Comparison of ENCODE assay signal across 8 mouse cellular contexts in the genomic region with DNA sequence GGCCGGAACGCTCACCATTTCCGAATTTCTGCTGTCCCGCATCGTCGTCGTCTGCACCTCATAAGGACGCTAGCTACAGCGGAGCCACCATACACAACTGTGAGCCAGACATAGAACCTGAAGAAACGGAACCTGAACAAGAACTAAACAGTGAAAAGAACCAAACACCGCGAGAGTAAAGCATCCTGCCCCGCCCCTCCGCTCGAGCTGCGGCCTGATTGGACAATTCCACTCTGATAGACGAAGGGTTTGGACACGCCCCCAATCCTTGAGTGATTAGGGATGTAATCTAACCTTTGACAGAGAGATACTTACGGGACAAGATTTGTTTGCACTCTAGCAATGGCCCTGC. TPM values are rescaled to one million over a fixed set of nuclear protein-coding genes. Genes with fewer than 3 reads are reported as not detected.
A peak's percentile ranks its signal among the peaks of the same experiment; 100 is the strongest.
DNase-seq lines count a peak whose midpoint lies in the region; ATAC-seq and TF ChIP-seq lines count a peak whose summit lies in the region.

A gene (minus strand): TSS at position 149 of the 352 bp plus-strand sequence.

- H3K4me2 ChIP-seq in lung, embryonic 15.5 days = peak within 1 kb of the TSS; percentile 84

- no peaks in the 10 kb centered on the region for H3K9me3 ChIP-seq in hindbrain, embryonic 10.5 days
- no peaks in the 10 kb centered on the region for H3K9me3 ChIP-seq in lung, embryonic 15.5 days

- H3K27me3 ChIP-seq in hindbrain, embryonic 10.5 days (ENCODE audit: insufficient read depth, poor library complexity, severe bottlenecking) = 0 out of 2 replicates have a peak, but pooled peaks cover 3% of the 10 kb centered on the region
- no peaks in the 10 kb centered on the region; the same call in 1 of the 2 replicates for H3K27me3 ChIP-seq in lung, embryonic 15.5 days
- H3K27me3 ChIP-seq in thymus, adult 2 months (ENCODE audit: control insufficient read depth, insufficient read depth, low read length) = no peaks in the 10 kb centered on the region

- H3K27ac ChIP-seq in hindbrain, embryonic 10.5 days = peak within 1 kb of the TSS; percentile 89
- H3K27ac ChIP-seq in lung, embryonic 15.5 days = peak within 1 kb of the TSS; percentile 69
- no peak within 1 kb of the TSS for H3K27ac ChIP-seq in olfactory bulb, adult 2 months (ENCODE audit: insufficient read depth, low read depth, low read length)
- no peak within 1 kb of the TSS; the same call in 1 of the 2 replicates for H3K27ac ChIP-seq in thymus, adult 2 months (ENCODE audit: control insufficient read depth, insufficient read depth, low read length)

- DNase-seq in Muller cell, postnatal 12 days (ENCODE audit: inconsistent ontology term) = peak; percentile 98
- DNase-seq in cerebellum, adult 9-10 months = peak; percentile 93
- DNase-seq in hindbrain, embryonic 10.5 days (ENCODE audit: low spot score) = peak; percentile 91
- peak; percentile 92 for DNase-seq in layer of hippocampus, adult 9-10 months (ENCODE audit: low spot score)
- DNase-seq in thymus, adult 2 months = peak; percentile 86

- H3K9ac ChIP-seq in lung, embryonic 15.5 days = peak within 1 kb of the TSS; percentile 97

- ATAC-seq in frontal cortex, adult (ENCODE audit: low TSS enrichment) = peak; percentile 96
- ATAC-seq in lung, embryonic 15.5 days (ENCODE audit: borderline replicate concordance, extremely low read depth, low FRiP score, low TSS enrichment) = peak; percentile 86

- under 1% methylated on average over 19 of the region's 19 CpGs for WGBS in hindbrain, embryonic 10.5 days
- under 1% methylated on average over 19 of the region's 19 CpGs for WGBS in lung, embryonic 15.5 days
- WGBS in olfactory bulb, adult 2 months = under 1% methylated on average over 19 of the region's 19 CpGs
- 1% methylated on average over 19 of the region's 19 CpGs for WGBS in thymus, adult 2 months

- peak within 1 kb of the TSS; percentile 92 for H3K4me3 ChIP-seq in hindbrain, embryonic 10.5 days
- H3K4me3 ChIP-seq in lung, embryonic 15.5 days = peak within 1 kb of the TSS; percentile 91
- H3K4me3 ChIP-seq in olfactory bulb, adult 2 months (ENCODE audit: insufficient read depth, low read depth, low read length) = peak within 1 kb of the TSS; percentile 71
- H3K4me3 ChIP-seq in thymus, adult 2 months (ENCODE audit: control insufficient read depth, insufficient read depth, low read length) = peak within 1 kb of the TSS; percentile 82

- no peak for TF ChIP-seq CTCF in olfactory bulb, adult 2 months (IDR thresholded peaks at IDR 0.05; ENCODE audit: insufficient read depth, low read depth, low read length)
- TF ChIP-seq CTCF in thymus, adult 2 months (IDR thresholded peaks at IDR 0.05; ENCODE audit: borderline replicate concordance, control insufficient read depth, extremely low read depth, insufficient read depth, low read length, poor library complexity) = no peak

- H3K36me3 ChIP-seq in hindbrain, embryonic 10.5 days = peaks cover 5% of the 10 kb centered on the region; the same call in 1 of the 2 replicates
- no peaks in the 10 kb centered on the region for H3K36me3 ChIP-seq in lung, embryonic 15.5 days
- no peaks in the 10 kb centered on the region for H3K36me3 ChIP-seq in thymus, adult 2 months (ENCODE audit: control insufficient read depth, insufficient read depth, low read length)

- TF ChIP-seq POLR2A in olfactory bulb, adult 2 months (IDR thresholded peaks at IDR 0.05; ENCODE audit: insufficient read depth, low read depth, low read length) = no peak
- TF ChIP-seq POLR2A in thymus, adult 2 months (IDR thresholded peaks at IDR 0.05; ENCODE audit: control insufficient read depth, extremely low read depth, insufficient read depth, low read length, poor library complexity) = no peak

- peaks cover 11% of the 10 kb centered on the region for H3K4me1 ChIP-seq in hindbrain, embryonic 10.5 days (replicated peaks)
- peaks cover 7% of the 10 kb centered on the region for H3K4me1 ChIP-seq in lung, embryonic 15.5 days
- peaks cover 4% of the 10 kb centered on the region for H3K4me1 ChIP-seq in olfactory bulb, adult 2 months (ENCODE audit: control insufficient read depth, insufficient read depth, low read length)
- H3K4me1 ChIP-seq in thymus, adult 2 months (replicated peaks; ENCODE audit: control insufficient read depth, insufficient read depth, low read length) = peaks cover 9% of the 10 kb centered on the region

RNA-seq across cellular contexts. Expression of the gene that starts here (rescaled TPM):
- polyA plus RNA-seq in hindbrain, embryonic 10.5 days (2016; fragmentation: Nextera tagmentation; extraction: Ambion mirVana) = 8.0 and 9.1 TPM in 2 replicates
- 8.1 and 8.2 TPM in 2 replicates for polyA plus RNA-seq in lung, embryonic 15.5 days (2015; fragmentation: Nextera tagmentation; extraction: Ambion mirVana)
- not detected in 2 replicates for polyA plus RNA-seq in olfactory bulb, adult 2 months (2012; ENCODE audit: insufficient read depth, insufficient read length, low replicate concordance, missing spikeins)
- polyA plus RNA-seq in thymus, adult 2 months (2012; rRNA removed) = 0.34 and 0.50 TPM in 2 replicates

Comparison
In these comparisons a context has a peak if more than half of its experiments do, and no peak if none do; other contexts are left out.
1. Peak in DNase-seq and H3K4me3 ChIP-seq in thymus, adult 2 months; RNA of the gene not detected or under 1 TPM.
2. H3K27ac ChIP-seq: peak in hindbrain, embryonic 10.5 days (single experiment) and lung, embryonic 15.5 days (single experiment); none in olfactory bulb, adult 2 months (single experiment) and thymus, adult 2 months (single experiment).
3. Peak in every context shown above with its lines, with median percentiles within 50 percentile points of each other: DNase-seq and H3K4me3 ChIP-seq.